Mouse (Mus musculus) G1E (cell line): Measurements from ENCODE around the gene Cdk17. TPM values are rescaled to one million over a fixed set of nuclear protein-coding genes. Genes with fewer than 3 reads are reported as not detected.

Experiments
- ATAC-seq: 2 replicates; pipeline ENCODE4 v1.8.0; 2016; ENCODE audit warnings: mild to moderate bottlenecking; ENCODE audit not compliant: insufficient number of reproducible peaks, poor library complexity, low FRiP score, severe bottlenecking; ENCODE audit errors: extremely low read depth
- DNase-seq: peaks from one replicate; pipeline ENCODE4 v3.0.0; 2012; ENCODE audit warnings: low spot score
- H3K27me3 ChIP-seq: 2 replicates; pipeline ENCODE4 v1.6.1; 2012; ENCODE audit warnings: mild to moderate bottlenecking, low read length, inconsistent platforms; ENCODE audit not compliant: insufficient read depth
- H3K36me3 ChIP-seq: replicated peaks from 2 replicates; pipeline ENCODE3; 2012; ENCODE audit warnings: mild to moderate bottlenecking, inconsistent platforms
- H3K4me1 ChIP-seq: 2 replicates; pipeline ENCODE4 v1.6.1; 2012; ENCODE audit warnings: low read depth, low read length, inconsistent platforms, mixed read lengths; ENCODE audit not compliant: insufficient read depth
- H3K4me3 ChIP-seq: 2 replicates; pipeline ENCODE4 v1.5.1; 2012; ENCODE audit warnings: low read depth, mild to moderate bottlenecking, inconsistent platforms, low read length, moderate library complexity, mixed read lengths
- H3K9me3 ChIP-seq: replicated peaks from 2 replicates; pipeline ENCODE4 v1.6.1; 2012; ENCODE audit warnings: inconsistent platforms
- CTCF ChIP-seq: IDR thresholded peaks from 2 replicates; pipeline ENCODE4 v1.5.1; 2012; ENCODE audit warnings: low read depth, low read length, inconsistent platforms, mixed read lengths
- GATA1 ChIP-seq: IDR thresholded peaks from 2 replicates; pipeline ENCODE4 v1.6.1; 2012; ENCODE audit warnings: borderline replicate concordance, low read length, inconsistent platforms, mixed read lengths
- GATA2 ChIP-seq: IDR thresholded peaks from 2 replicates; pipeline ENCODE4 v1.6.1; 2012; ENCODE audit warnings: low read depth, low read length, inconsistent platforms, borderline replicate concordance
- POLR2AphosphoS5 ChIP-seq: IDR thresholded peaks from 2 replicates; pipeline ENCODE4 v1.6.1; 2012; ENCODE audit warnings: low read depth, low read length, inconsistent platforms; ENCODE audit not compliant: insufficient replicate concordance
- TAL1 ChIP-seq: conservative IDR thresholded peaks from 2 replicates; pipeline ENCODE4 v1.6.1; 2012; ENCODE audit warnings: low read depth, low read length, inconsistent platforms, mixed read lengths
- polyA plus RNA-seq: library from polyadenylated mRNA; stranded (reverse); fragments of >175 nt; gene quantifications from 2 replicates; pipeline ENCODE4 v1.2.3, GENCODE M21; 2012
- total RNA-seq, 2 experiments: library from RNA; stranded (forward) in 1 of 2; stranded (reverse) in 1 of 2; fragments of 200-1000 nt in 1 of 2; fragments of >200 nt in 1 of 2; fragmentation: Nextera tagmentation in 1 of 2; gene quantifications; 2 replicates each; pipeline ENCODE4 v1.2.3; 2014 to 2017

The Cdk17 gene
- total and polyA plus RNA-seq, 3 experiments = 6.5 to 123 (median 95.6) TPM

DNA sequence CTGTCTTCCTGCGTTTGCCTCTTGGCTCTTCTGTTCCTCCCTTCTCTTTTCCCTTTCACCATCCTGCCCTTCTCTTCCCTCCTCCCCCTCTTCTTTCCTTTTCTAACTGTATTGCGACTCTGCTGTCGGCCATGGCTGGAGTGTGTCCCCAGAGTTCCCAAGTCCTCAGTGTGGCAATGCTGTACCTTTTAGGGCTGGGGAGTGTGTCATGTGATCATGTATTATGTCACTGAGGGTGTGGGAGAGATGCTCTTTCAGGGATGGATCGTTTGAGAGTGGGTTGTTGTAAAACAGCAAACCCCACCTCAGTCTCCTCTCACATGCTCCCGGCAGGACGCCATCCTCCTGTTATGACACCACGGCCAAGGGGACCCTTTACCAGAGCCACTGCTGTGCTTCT is 120.4 kb downstream of the Cdk17 start:
- TF ChIP-seq TAL1 (no peak), POLR2AphosphoS5 (no peak), GATA1 (no peak), CTCF (no peak), GATA2 (no peak)
- Histone ChIP-seq H3K27me3 (peaks cover 32% of the 10 kb centered on the region), H3K4me3 (no peak overlapping the region), H3K4me1 (peaks cover 27% of the 10 kb centered on the region), H3K9me3 (no peaks in the 10 kb centered on the region), H3K36me3 (no peaks in the 10 kb centered on the region)
- DNase-seq (no peak), ATAC-seq (no peak)

- no peak for TF ChIP-seq GATA2
- TF ChIP-seq TAL1 = no peak
- no peak for TF ChIP-seq POLR2AphosphoS5
- TF ChIP-seq GATA1 = no peak
- TF ChIP-seq CTCF = no peak
- no peak overlapping the region for H3K4me3 ChIP-seq
- peaks cover 35% of the 10 kb centered on the region for H3K27me3 ChIP-seq
- ATAC-seq (no peak), DNase-seq (no peak)
- H3K36me3 ChIP-seq = no peaks in the 10 kb centered on the region
- peaks cover 25% of the 10 kb centered on the region for H3K4me1 ChIP-seq
- H3K9me3 ChIP-seq = no peaks in the 10 kb centered on the region; the same call in 1 of the 2 replicates
Measured at GRCm38 (mm10) chr10:93282526-93282964, 121.9 kb downstream of the Cdk17 start.

DNA sequence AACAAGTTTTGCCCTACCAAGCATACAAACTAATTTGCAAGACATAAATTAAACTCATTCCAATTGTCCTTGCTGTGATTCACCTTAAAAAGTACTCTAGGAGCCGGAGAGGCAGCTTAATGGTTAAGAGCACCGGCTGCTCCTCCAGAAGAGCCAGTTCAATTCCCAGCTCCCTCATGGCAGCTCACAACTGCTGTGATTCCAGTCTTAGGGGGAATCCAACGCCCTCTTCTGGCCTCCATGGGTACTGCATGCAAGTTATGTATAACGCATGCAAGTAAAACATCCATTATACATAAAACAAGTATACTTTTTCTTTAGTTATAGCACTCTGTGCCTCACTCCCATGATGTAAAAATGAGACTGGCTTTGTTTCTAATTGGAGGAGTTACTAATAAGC is 122.6 kb downstream of the Cdk17 start:
- Histone ChIP-seq H3K9me3 (no peaks in the 10 kb centered on the region; the same call in 1 of the 2 replicates), H3K27me3 (peaks cover 39% of the 10 kb centered on the region), H3K4me3 (no peak overlapping the region), H3K4me1 (peaks cover 28% of the 10 kb centered on the region), H3K36me3 (no peaks in the 10 kb centered on the region)
- ATAC-seq (no peak), DNase-seq (no peak)
- TF ChIP-seq TAL1 (no peak), CTCF (peak; percentile 16; the same call in 1 of the 2 replicates)

DNA sequence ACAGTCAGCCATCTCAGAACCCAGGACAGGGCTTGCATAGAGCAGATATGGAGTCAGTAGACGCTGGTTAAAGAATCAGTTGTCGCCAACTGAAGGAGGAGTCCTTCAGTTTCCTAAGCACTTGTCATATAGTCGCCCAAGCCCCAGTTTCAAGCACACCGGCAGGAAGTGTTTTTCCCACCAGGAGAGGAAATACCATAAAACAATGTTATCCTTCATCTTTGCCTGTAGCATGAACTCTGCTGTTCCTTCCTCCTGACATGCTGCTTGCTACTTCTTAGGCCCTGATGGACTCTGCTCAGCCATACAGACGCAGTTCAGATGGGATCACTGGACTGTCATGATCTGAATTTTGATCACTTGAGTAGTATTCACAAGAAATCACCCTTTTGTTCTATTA is 124.8 kb downstream of the Cdk17 start:
- no peak for TF ChIP-seq GATA2
- no peak for TF ChIP-seq CTCF
- no peak for ATAC-seq
- no peak for DNase-seq
- Histone ChIP-seq H3K27me3 (peaks cover 38% of the 10 kb centered on the region), H3K36me3 (no peaks in the 10 kb centered on the region), H3K4me1 (peaks cover 22% of the 10 kb centered on the region), H3K9me3 (no peaks in the 10 kb centered on the region; the same call in 1 of the 2 replicates), H3K4me3 (no peak overlapping the region)

DNA sequence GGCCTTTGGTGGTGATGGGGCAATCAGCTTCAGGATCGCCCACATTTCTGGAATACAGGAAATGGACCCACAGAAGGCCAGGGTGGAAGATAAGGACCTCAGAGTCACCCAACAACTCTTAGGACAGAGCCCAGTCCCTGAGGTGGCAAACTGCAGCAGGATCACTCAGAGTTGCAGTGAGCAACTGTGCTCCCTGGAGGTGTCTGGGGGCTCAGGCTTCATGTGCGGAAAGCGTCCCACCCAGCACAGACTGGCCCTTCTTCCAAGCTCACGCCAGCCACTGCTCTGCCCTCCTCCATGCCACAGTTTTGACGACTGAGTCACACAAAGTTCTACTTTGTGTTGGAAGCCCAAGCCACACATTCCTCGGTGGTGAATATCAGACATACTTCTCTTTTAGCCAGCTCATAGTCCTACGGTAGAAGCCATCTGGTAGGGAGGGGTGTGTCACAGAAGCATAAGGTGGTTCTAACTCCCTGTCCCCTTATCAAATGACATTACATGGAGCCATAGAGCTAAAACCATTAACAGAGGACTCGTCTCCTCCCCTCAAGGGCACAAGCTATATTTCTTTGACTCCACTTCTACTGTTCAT is 127.0 kb downstream of the Cdk17 start:
- no peak for DNase-seq
- no peak for ATAC-seq
- Histone ChIP-seq H3K4me1 (peaks cover 27% of the 10 kb centered on the region), H3K36me3 (no peaks in the 10 kb centered on the region), H3K9me3 (no peaks in the 10 kb centered on the region; the same call in 1 of the 2 replicates), H3K4me3 (no peak overlapping the region), H3K27me3 (peaks cover 33% of the 10 kb centered on the region)
- TF ChIP-seq GATA2 (no peak), CTCF (no peak), TAL1 (no peak), POLR2AphosphoS5 (no peak), GATA1 (no peak)

- Histone ChIP-seq H3K9me3 (no peaks in the 10 kb centered on the region; the same call in 1 of the 2 replicates), H3K36me3 (no peaks in the 10 kb centered on the region), H3K4me3 (no peak overlapping the region), H3K27me3 (peaks cover 39% of the 10 kb centered on the region), H3K4me1 (peaks cover 27% of the 10 kb centered on the region)
- TF ChIP-seq GATA1 = no peak
- TF ChIP-seq CTCF = no peak
- TF ChIP-seq TAL1 = no peak
- TF ChIP-seq GATA2 = no peak
- TF ChIP-seq POLR2AphosphoS5 = no peak
- DNase-seq (no peak), ATAC-seq (no peak)
Measured at GRCm38 (mm10) chr10:93288336-93288735, 127.7 kb downstream of the Cdk17 start.

DNA sequence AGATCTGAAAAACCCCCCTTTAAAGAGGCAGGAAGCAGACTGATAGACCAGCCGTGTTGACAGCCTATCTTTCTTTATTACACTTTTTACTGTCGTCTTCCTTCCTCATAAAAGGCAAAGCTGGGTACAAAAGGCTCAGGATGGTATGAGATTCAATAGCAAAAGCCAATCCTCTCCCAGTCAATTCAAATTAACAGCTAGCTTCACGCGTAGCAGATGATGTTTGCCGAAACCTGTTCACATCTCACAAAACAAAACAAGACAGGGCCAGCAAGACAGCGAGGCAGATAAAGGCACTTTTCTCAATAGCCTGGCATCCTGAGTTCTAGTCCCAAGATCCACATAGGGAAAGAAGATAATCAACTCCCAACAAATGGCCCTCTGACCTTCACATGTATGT is 128.7 kb downstream of the Cdk17 start:
- no peak for DNase-seq
- Histone ChIP-seq H3K4me1 (peaks cover 27% of the 10 kb centered on the region), H3K27me3 (peaks cover 49% of the 10 kb centered on the region), H3K9me3 (no peaks in the 10 kb centered on the region; the same call in 1 of the 2 replicates), H3K36me3 (no peaks in the 10 kb centered on the region), H3K4me3 (no peak overlapping the region)
- ATAC-seq = no peak
- TF ChIP-seq POLR2AphosphoS5 = no peak
- no peak for TF ChIP-seq GATA2
- TF ChIP-seq GATA1 = no peak
- TF ChIP-seq TAL1 = no peak
- no peak for TF ChIP-seq CTCF
